Mouse (Mus musculus) activated CD4-positive, CD25-positive, alpha-beta regulatory T cell, adult 4 months (primary cell): ENCODE measurements at regions not wholly inside any gene's neighbourhood (a gene's known extent, or its start where the extent isn't known, plus 50 kb on each side); places are given as distances from the start of the nearest gene placed in this dataset.

Experiments
- ATAC-seq: one replicate; pipeline ENCODE4 v1.8.0; 2017

DNA sequence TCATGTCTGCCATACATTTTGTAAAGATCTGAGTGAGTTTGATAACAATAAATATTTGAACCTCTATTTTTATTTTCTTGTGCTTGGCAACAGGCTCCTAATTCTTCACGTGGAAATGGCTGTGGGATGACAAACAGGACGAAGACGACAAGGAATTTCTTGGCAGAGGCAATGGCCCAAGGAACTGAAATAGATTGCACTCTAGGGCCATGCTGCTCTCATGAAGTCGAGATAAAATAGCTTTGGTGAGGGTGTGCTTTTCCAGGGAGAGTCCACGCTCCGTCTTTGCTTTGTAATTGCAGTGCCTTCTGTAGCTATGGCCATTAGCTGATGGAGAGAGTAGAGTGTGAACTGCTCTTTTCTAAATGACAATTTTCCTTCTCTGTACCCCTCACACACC is 50.9 kb upstream of the 1810046K07Rik start:
- no peak for ATAC-seq

DNA sequence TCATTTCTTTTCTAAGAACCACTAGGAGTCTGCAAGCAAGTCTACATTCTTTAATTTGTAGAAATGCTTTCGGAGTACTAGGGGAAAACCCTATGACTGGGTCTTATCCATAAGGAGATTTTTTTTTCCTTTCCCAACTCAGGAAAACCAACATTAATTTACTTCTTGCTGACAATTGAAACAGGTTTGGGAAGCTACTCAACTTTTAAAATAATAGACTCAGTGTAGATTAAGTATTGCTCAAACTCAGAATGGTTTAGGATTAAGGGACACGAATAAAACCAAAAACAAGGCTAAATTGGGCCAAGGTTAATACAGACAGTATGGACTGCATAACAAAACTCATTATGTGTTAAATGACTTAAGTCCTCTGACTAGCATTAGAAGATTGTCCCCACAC is 65.2 kb upstream of the 1810046K07Rik start:
- no peak for ATAC-seq

GRCm38 (mm10) chr9:51394372-51394771 is 65.7 kb upstream of the 1810046K07Rik start:
- no peak for ATAC-seq

DNA sequence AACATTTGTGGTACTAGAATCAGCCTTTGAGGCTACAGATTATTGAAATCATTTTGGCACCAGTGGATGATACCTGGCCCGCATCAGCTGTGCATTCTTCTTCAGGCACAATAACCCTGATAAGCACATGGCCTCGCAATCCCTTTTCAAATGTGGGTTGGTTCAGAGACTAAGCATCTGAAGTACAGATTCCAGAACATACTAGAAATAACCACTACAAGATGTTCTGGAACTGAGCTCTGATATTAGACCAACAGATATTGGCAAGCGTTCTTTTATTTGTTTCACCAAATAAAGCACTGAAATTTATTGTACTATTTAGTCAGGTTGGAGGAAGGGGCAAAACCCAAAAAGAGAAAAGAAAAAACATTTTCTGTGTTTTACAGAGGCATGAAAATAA is 68.1 kb upstream of the 1810046K07Rik start:
- no peak for ATAC-seq

GRCm38 (mm10) chr9:51397589-51398220 is 69.0 kb upstream of the 1810046K07Rik start:
- ATAC-seq, result no peak

DNA sequence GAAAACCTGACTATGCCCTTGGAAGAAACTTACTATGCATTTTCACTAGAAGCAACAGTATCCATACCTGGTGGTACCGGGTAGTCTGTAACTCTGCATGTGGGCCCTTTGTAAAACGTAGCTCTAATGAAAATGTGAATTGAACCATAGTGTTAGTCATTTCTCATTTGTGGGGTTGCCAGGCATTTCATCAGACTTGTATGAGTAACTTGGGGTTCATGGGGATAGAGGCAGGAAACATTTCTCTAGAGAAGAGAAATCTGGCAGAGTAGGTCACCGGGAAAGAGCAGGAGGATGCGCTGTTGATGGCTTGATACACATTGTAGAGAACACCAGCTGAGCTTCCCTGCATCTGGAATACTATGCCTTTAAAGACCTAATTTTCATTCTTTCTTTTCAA is 70.2 kb upstream of the 1810046K07Rik start:
- ATAC-seq, result no peak

GRCm38 (mm10) chr9:51399356-51399755 is 70.6 kb upstream of the 1810046K07Rik start:
- ATAC-seq, result no peak

DNA sequence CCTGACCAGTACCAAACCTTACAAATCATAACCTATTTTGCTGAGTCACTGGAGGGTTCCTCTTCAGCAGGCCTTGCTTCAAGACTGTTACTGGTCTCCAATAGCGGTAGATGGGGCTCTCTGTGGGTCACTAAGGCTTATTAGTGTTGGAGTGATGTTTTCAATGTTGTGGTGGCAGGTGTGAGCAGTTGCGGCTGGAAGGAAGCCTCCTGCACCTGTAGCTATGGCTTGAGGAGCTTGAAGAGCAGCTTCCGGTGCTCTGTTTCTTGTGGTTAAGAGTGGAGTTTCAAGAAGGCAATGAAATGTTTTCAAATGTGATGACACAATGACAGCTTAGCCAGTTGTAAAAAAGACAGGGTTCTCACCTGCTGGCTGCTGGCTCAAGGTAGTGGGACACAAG is 73.1 kb upstream of the 1810046K07Rik start:
- peak; percentile 96 for ATAC-seq

DNA sequence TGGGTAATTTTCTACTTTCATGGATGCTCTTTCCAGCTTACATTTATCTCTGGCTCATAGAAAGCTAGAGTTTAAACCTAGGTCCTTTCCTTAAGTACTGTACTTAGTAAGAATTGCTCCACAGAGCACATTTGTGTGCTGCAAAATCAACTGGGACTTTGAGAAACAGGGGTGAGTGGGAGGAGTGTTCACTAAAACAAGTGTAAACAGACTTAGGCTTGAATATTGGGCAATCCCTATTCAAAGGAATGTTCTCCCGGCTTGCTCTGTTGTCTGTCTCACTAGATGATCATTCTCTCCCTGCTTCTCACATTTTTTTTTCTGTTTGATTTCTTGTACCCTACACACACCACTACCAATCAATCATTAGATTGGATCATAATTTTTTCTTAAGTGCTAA is 79.3 kb upstream of the 1810046K07Rik start:
- no peak for ATAC-seq

DNA sequence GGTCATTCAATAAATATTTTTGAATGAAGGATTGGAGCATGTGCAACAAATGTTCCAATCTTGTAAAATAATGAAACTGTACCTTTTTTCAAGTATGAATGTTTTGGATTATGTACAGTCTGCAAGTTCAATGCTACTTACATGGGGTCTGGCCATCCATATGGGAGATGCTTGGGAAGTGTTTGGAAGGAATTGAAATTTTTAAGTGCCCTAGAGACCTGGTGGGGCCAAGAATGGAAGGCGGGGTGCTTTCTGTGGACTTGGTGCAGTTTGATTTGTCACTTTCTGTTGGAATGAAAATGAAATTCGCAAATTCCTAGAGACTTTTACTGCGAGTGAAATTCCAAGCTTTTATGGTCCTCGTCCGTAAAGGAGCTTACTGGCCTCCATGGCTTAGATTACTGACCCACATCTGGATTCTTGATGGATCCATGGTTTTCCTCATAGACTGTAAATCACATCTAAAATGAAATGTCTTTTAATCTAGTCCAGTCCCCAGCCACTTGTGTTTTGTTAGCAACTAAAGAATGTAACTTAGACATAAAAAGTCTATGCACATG is 90.3 kb upstream of the 1810046K07Rik start:
- ATAC-seq, result no peak

DNA sequence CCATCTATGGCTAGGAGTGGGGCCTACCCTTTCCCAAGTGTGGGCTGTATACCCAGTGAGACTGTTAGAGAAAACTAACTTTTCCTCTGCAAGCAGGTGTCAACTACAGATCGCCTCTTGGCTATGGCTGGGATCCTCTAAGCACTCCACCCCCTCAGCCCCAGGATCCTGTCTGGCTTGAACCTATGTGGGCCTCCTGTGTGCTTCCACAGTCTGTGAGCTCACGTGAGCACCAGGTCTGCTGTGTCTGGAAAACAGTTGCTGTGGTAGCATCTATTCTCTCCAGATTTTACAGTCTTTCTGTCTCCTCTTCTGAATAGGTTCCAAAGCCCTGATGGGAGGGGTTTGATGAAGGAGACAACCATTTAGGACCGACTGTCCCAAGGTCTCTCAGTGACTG is 93.8 kb upstream of the 1810046K07Rik start:
- no peak for ATAC-seq

DNA sequence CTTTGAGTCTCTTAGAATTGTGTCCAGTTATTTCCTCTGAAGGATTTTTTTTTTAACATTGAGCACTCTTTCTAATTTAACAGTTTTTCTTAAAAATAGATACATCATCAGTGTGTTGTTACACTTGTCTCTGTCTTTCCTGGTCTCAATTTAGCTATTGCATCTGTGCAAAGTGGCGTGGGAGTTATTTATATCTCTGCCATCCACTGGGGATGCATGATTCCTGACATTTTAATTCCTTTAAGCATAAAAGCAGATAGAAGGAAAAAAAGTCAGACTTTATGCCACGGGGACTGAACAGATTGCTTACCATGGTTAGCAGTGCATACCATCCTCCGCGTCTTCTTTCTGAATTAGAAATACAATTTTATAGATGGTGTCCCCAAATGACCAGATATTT is 94.6 kb upstream of the 1810046K07Rik start:
- ATAC-seq, result no peak

- ATAC-seq, result no peak
Observed at GRCm38 (mm10) chr9:51430426-51430825, 101.7 kb upstream of the 1810046K07Rik start.

DNA sequence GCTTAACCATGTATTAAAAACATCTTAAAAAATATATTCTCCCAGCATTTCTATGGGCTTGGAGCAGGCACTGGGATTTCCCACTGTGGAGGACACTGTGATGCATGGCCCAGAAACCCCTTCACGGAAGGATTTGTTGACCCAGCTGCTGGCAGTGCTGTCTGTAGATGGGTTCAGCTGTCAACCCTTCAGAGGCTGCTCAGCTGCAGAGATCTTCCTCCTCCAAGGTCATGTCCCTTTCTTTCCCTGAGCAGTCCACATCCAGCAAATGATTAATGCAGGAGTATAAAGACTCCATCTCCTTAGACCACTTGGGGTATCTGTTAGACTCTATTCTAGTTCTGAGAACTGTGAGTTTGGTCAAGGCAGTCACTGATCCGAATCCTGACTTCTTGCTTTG is 108.4 kb upstream of the 1810046K07Rik start:
- ATAC-seq, result no peak

GRCm38 (mm10) chr9:51441773-51442381 is 113.2 kb upstream of the 1810046K07Rik start:
- ATAC-seq, result no peak

GRCm38 (mm10) chr9:51455690-51456089 is 127.0 kb upstream of the 1810046K07Rik start:
- no peak for ATAC-seq

GRCm38 (mm10) chr9:51462463-51463024 is 133.8 kb upstream of the 1810046K07Rik start:
- ATAC-seq, result no peak

DNA sequence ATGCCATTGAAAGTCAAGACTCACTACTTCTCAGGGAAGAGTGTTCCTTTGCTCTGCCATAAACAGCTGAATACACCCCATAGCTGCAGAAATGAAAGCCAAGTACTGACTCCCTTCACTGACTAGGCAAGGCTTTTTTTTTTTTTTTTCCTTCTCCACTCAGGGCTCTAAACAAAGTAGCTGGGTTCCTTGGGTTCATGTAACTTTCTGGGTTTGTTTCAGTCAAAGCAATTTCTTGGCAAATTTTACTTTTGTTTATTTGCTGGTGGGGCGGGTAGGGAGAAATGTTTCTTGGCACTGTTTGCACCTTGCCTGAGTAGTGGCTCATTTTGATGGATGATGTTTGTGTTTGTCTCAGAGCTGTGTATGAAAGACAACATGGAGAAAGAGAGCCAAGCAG is 141.3 kb upstream of the 1810046K07Rik start:
- no peak for ATAC-seq

GRCm38 (mm10) chr9:51476511-51477056 is 147.9 kb upstream of the 1810046K07Rik start:
- no peak for ATAC-seq

- no peak for ATAC-seq
Observed at GRCm38 (mm10) chr9:51487840-51488239, 159.1 kb upstream of the 1810046K07Rik start.

DNA sequence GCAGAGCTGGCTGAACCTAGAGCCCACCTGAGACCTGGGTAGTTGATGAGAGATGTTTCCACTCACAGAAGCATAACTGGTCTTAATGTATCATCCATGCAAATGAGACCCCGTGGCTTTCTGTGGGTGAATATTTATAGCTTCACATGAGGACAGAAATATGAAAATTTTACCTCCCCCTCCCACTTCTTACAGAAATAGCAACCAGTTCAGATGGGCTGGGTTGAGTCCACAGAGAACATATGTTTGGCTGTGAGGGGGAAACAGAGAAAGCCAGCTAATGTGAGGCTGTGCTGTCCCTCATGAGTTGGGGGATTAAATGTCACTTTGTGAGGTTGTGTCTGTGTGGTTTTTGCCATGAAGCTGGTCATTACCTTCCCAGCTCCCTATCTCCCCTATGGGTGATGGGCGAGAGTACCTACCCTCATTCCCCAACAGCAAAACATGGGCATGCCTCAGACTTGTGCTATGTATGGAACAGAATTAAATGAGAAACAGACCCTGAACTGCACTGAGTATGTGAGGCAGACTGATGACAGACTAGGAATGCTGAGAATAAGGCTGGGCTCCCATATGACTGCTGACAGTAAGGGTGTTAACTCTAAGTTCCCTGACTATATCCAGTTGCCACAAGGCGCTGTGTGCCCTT is 178.7 kb upstream of the 1810046K07Rik start:
- ATAC-seq, result no peak

GRCm38 (mm10) chr9:51517643-51518042 is 188.9 kb upstream of the 1810046K07Rik start:
- ATAC-seq, result no peak

DNA sequence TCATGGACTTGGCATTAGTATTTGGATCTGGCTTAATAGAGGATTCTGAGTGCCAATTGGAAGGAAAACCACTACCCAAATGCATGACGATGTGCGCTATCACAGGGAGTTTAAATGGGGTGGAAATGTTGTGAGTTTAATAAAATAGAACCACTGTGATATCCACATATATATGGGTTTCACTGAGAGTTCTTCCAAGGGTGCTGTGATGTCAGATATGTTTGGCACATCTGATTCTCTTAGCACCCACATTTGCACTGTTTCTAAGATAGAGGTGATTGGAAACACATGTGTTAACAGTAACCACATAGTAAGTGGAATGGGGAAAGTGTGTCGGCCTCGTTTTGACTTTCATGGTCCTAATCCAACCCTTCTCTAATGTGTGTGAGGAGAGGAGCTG is 189.7 kb upstream of the 1810046K07Rik start:
- ATAC-seq, result no peak
